Mouse (Mus musculus) kidney, adult 8-10 months (tissue): ENCODE data around the gene Tbc1d14.
A peak's percentile ranks its signal among the peaks of the same experiment; 100 is the strongest.

Source experiments
- DNase-seq, 2 experiments: peaks; one replicate each; pipeline ENCODE4 v3.0.0; 2022

Tbc1d14 gene

GRCm38 (mm10) chr5:36575745-36576144 lies 17.3 kb downstream of the Tbc1d14 start:
- no peak for DNase-seq

- DNase-seq, result peak; percentile 93 to 94
Observed at GRCm38 (mm10) chr5:36575227-36575626, 17.8 kb downstream of the Tbc1d14 start.

- DNase-seq, result peak in 1 of 2 experiments; percentile 51
Observed at GRCm38 (mm10) chr5:36574147-36574870, 18.8 kb downstream of the Tbc1d14 start.

- DNase-seq, result no peak
Observed at GRCm38 (mm10) chr5:36573354-36573753, 19.7 kb downstream of the Tbc1d14 start.

- no peak for DNase-seq
Observed at GRCm38 (mm10) chr5:36571371-36571770, 21.7 kb downstream of the Tbc1d14 start.

GRCm38 (mm10) chr5:36570546-36571245 lies 22.4 kb downstream of the Tbc1d14 start:
- peak; percentile 68 to 80 for DNase-seq

GRCm38 (mm10) chr5:36570098-36570497 lies 23.0 kb downstream of the Tbc1d14 start:
- DNase-seq, result no peak

GRCm38 (mm10) chr5:36568118-36568517 lies 25.0 kb downstream of the Tbc1d14 start:
- DNase-seq, result peak; percentile 88 to 89

- no peak for DNase-seq
Observed at GRCm38 (mm10) chr5:36567627-36568026, 25.4 kb downstream of the Tbc1d14 start.

GRCm38 (mm10) chr5:36564530-36564929 lies 28.5 kb downstream of the Tbc1d14 start:
- DNase-seq, result no peak

GRCm38 (mm10) chr5:36563741-36564140 lies 29.3 kb downstream of the Tbc1d14 start:
- DNase-seq, result no peak

GRCm38 (mm10) chr5:36562791-36563445 lies 30.2 kb downstream of the Tbc1d14 start:
- DNase-seq, result no peak

- peak; percentile 83 to 85 for DNase-seq
Observed at GRCm38 (mm10) chr5:36561509-36561908, 31.6 kb downstream of the Tbc1d14 start.

- no peak for DNase-seq
Observed at GRCm38 (mm10) chr5:36560490-36560889, 32.6 kb downstream of the Tbc1d14 start.

GRCm38 (mm10) chr5:36559510-36560235 lies 33.4 kb downstream of the Tbc1d14 start:
- no peak for DNase-seq

- DNase-seq, result no peak
Observed at GRCm38 (mm10) chr5:36559106-36559505, 34.0 kb downstream of the Tbc1d14 start.

GRCm38 (mm10) chr5:36558526-36558925 lies 34.5 kb downstream of the Tbc1d14 start:
- no peak for DNase-seq

GRCm38 (mm10) chr5:36557584-36558308 lies 35.3 kb downstream of the Tbc1d14 start:
- DNase-seq, result peak; percentile 73 to 89

- DNase-seq, result no peak
Observed at GRCm38 (mm10) chr5:36556906-36557305, 36.2 kb downstream of the Tbc1d14 start.

- DNase-seq, result peak; percentile 61 to 86
Observed at GRCm38 (mm10) chr5:36556289-36556688, 36.8 kb downstream of the Tbc1d14 start.

GRCm38 (mm10) chr5:36554496-36554895 lies 38.6 kb downstream of the Tbc1d14 start:
- DNase-seq, result no peak

- DNase-seq, result no peak
Observed at GRCm38 (mm10) chr5:36553886-36554285, 39.2 kb downstream of the Tbc1d14 start.
